8 mouse cellular contexts compared by ENCODE assay signal in the genomic region with DNA sequence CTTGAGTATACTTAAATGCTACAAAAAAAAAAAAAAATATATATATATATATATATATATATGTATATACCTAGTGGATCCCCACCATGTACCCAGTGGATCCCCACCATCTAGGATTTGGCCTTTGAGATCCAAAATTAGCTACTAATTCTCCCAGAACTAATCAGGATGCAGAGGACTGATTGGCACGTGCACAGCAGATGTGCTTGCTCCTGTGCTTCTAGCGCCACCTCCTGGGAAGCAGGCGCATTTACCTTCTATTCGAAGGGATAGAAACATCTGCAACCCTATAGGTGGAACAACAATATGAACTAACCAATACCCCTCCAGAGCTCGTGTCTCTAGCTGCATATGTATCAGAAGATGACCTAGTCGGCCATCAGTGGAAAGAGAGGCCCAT. TPM values are rescaled to one million over a fixed set of nuclear protein-coding genes. Genes with fewer than 3 reads are reported as not detected.
DNase-seq lines count a peak whose midpoint lies in the region; ATAC-seq and TF ChIP-seq lines count a peak whose summit lies in the region.

No protein-coding gene starts in this region.

- H3K36me3 ChIP-seq in embryonic facial prominence, embryonic 12.5 days: no peaks in the 10 kb centered on the region
- H3K36me3 ChIP-seq in heart, adult 2 months (ENCODE audit: control insufficient read depth, insufficient read depth, low read length): no peaks in the 10 kb centered on the region
- no peaks in the 10 kb centered on the region for H3K36me3 ChIP-seq in limb, embryonic 11.5 days (ENCODE audit: control insufficient read depth, insufficient read depth, low read length)
- no peaks in the 10 kb centered on the region for H3K36me3 ChIP-seq in midbrain, embryonic 14.5 days (ENCODE audit: control insufficient read depth, insufficient read depth, low read length)

- intact Hi-C loops in heart, adult 2 months (cut with DNase I): loop anchor here (1.0 to 5.0 kb wide), 4 partner anchors 53 to 318 kb away; a partner anchor contains a TSS

- no peaks in the 10 kb centered on the region for H3K4me1 ChIP-seq in embryonic facial prominence, embryonic 12.5 days
- no peaks in the 10 kb centered on the region for H3K4me1 ChIP-seq in heart, adult 2 months (ENCODE audit: control insufficient read depth, insufficient read depth, low read length)
- H3K4me1 ChIP-seq in limb, embryonic 11.5 days (ENCODE audit: control insufficient read depth, insufficient read depth, low read length): no peaks in the 10 kb centered on the region
- no peaks in the 10 kb centered on the region for H3K4me1 ChIP-seq in midbrain, embryonic 14.5 days (ENCODE audit: control insufficient read depth, insufficient read depth, low read length)

- TF ChIP-seq POLR2A in heart, adult 2 months (IDR thresholded peaks at IDR 0.05; ENCODE audit: insufficient read depth, low read depth, low read length): 0 out of 2 replicates have a peak, but pooled peaks have one; percentile 19

- peak; percentile 88 for DNase-seq in 3T3-L1 (ENCODE audit: low read depth, low spot score)
- DNase-seq in adrenal gland, postnatal 14 days: peak; percentile 85
- DNase-seq in heart, adult 2 months: peak; percentile 74 to 78
- peak; percentile 74 for DNase-seq in kidney, adult 18-20 months
- peak; percentile 78 for DNase-seq in limb, embryonic 11.5 days (ENCODE audit: low spot score)
- peak; percentile 89 for DNase-seq in midbrain, embryonic 14.5 days
- peak; percentile 29 to 62 for DNase-seq in spleen, adult 18-20 months

- 1% methylated on average over 6 of the region's 6 CpGs for WGBS in embryonic facial prominence, embryonic 12.5 days
- WGBS in heart, adult 2 months: under 1% methylated on average over 6 of the region's 6 CpGs
- 3% methylated on average over 6 of the region's 6 CpGs for WGBS in limb, embryonic 11.5 days
- 1% methylated on average over 6 of the region's 6 CpGs for WGBS in midbrain, embryonic 14.5 days

- ATAC-seq in embryonic facial prominence, embryonic 12.5 days (ENCODE audit: insufficient number of reproducible peaks, insufficient read depth, low FRiP score, low TSS enrichment): peak; percentile 53; the same call in 1 of the 2 replicates
- ATAC-seq in limb, embryonic 11.5 days (ENCODE audit: insufficient number of reproducible peaks, low FRiP score, low TSS enrichment, low read depth): peak; percentile 77
- peak; percentile 64; the same call in 1 of the 2 replicates for ATAC-seq in midbrain, embryonic 14.5 days (ENCODE audit: low FRiP score, low TSS enrichment)

- H3K4me2 ChIP-seq in embryonic facial prominence, embryonic 12.5 days (replicated peaks): no peak overlapping the region
- H3K4me2 ChIP-seq in limb, embryonic 11.5 days (ENCODE audit: low read depth, severe bottlenecking): no peak overlapping the region
- H3K4me2 ChIP-seq in midbrain, embryonic 14.5 days (ENCODE audit: low read length): no peak overlapping the region

- H3K4me3 ChIP-seq in embryonic facial prominence, embryonic 12.5 days: no peak overlapping the region
- H3K4me3 ChIP-seq in heart, adult 2 months: no peak overlapping the region
- H3K4me3 ChIP-seq in limb, embryonic 11.5 days (ENCODE audit: low read depth, low read length): no peak overlapping the region
- H3K4me3 ChIP-seq in midbrain, embryonic 14.5 days (replicated peaks; ENCODE audit: low read depth, low read length): no peak overlapping the region

- TF ChIP-seq CTCF in heart, adult 2 months (IDR thresholded peaks at IDR 0.05): peak; percentile 83

- H3K9ac ChIP-seq in embryonic facial prominence, embryonic 12.5 days: no peak overlapping the region
- no peak overlapping the region for H3K9ac ChIP-seq in heart, adult 2 months (ENCODE audit: low read depth, low read length)
- no peak overlapping the region for H3K9ac ChIP-seq in limb, embryonic 11.5 days (ENCODE audit: low read length)
- H3K9ac ChIP-seq in midbrain, embryonic 14.5 days (replicated peaks; ENCODE audit: low read length): no peak overlapping the region

- H3K27ac ChIP-seq in embryonic facial prominence, embryonic 12.5 days: no peak overlapping the region
- no peak overlapping the region for H3K27ac ChIP-seq in heart, adult 2 months
- no peak overlapping the region for H3K27ac ChIP-seq in limb, embryonic 11.5 days (replicated peaks; ENCODE audit: low read depth, low read length)
- H3K27ac ChIP-seq in midbrain, embryonic 14.5 days (replicated peaks; ENCODE audit: low read depth, low read length): no peak overlapping the region

- H3K79me2 ChIP-seq in heart, adult 2 months (replicated peaks; ENCODE audit: control insufficient read depth, insufficient read depth, low read length): no peaks in the 10 kb centered on the region

- peak; percentile 97 for TF ChIP-seq EP300 in heart, adult 2 months (IDR thresholded peaks at IDR 0.05; ENCODE audit: insufficient read depth, low read depth, low read length)

- no peaks in the 10 kb centered on the region for H3K27me3 ChIP-seq in embryonic facial prominence, embryonic 12.5 days
- H3K27me3 ChIP-seq in heart, adult 2 months (ENCODE audit: control insufficient read depth, insufficient read depth, low read length): no peaks in the 10 kb centered on the region
- no peaks in the 10 kb centered on the region for H3K27me3 ChIP-seq in limb, embryonic 11.5 days (ENCODE audit: control insufficient read depth, insufficient read depth, low read length)
- no peaks in the 10 kb centered on the region for H3K27me3 ChIP-seq in midbrain, embryonic 14.5 days (ENCODE audit: control insufficient read depth, insufficient read depth, low read length)

- H3K9me3 ChIP-seq in embryonic facial prominence, embryonic 12.5 days: no peaks in the 10 kb centered on the region
- H3K9me3 ChIP-seq in limb, embryonic 11.5 days (ENCODE audit: control insufficient read depth, low read length): no peaks in the 10 kb centered on the region
- no peaks in the 10 kb centered on the region for H3K9me3 ChIP-seq in midbrain, embryonic 14.5 days (ENCODE audit: control insufficient read depth, low read length)

RNA-seq across cellular contexts. Expression of a gene that starts 27.1 kb away (rescaled TPM):
- 123 and 131 TPM in 2 replicates for total RNA-seq in adrenal gland, postnatal 14 days (2021)
- 723 and 760 TPM in 2 replicates for polyA plus RNA-seq in embryonic facial prominence, embryonic 12.5 days (2016; fragmentation: Nextera tagmentation; extraction: Ambion mirVana)
- 10 to 100 TPM; 38.5 to 44.5 TPM for total RNA-seq in heart, adult 2 months (2021)
- 27.4 and 49.5 TPM in 2 replicates for polyA plus RNA-seq in heart, adult 2 months (2012; rRNA removed)
- 939 and 946 TPM in 2 replicates for polyA plus RNA-seq in limb, embryonic 11.5 days (2014; fragmentation: Nextera tagmentation; extraction: Ambion mirVana)
- 459 and 531 TPM in 2 replicates for polyA plus RNA-seq in midbrain, embryonic 14.5 days (2014; fragmentation: Nextera tagmentation; extraction: Ambion mirVana)

RNA-seq across cellular contexts. Expression of a gene that starts 27.3 kb away (rescaled TPM):
- total RNA-seq in adrenal gland, postnatal 14 days (2021): 0.15 TPM in 1 of 2 replicates, not detected in the other
- polyA plus RNA-seq in embryonic facial prominence, embryonic 12.5 days (2016; fragmentation: Nextera tagmentation; extraction: Ambion mirVana): 0.10 TPM in 2 replicates
- total RNA-seq in heart, adult 2 months (2021): under 1 TPM in 1 of 2 experiments, not detected in 1; 0.10 TPM
- 0.18 TPM in 2 replicates for polyA plus RNA-seq in heart, adult 2 months (2012; rRNA removed)
- 0.19 and 0.21 TPM in 2 replicates for polyA plus RNA-seq in limb, embryonic 11.5 days (2014; fragmentation: Nextera tagmentation; extraction: Ambion mirVana)
- 0.11 TPM in 1 of 2 replicates, not detected in the other for polyA plus RNA-seq in midbrain, embryonic 14.5 days (2014; fragmentation: Nextera tagmentation; extraction: Ambion mirVana)

RNA-seq across cellular contexts. Expression of a gene that starts 44.3 kb away (rescaled TPM):
- total RNA-seq in adrenal gland, postnatal 14 days (2021): 8.7 and 9.3 TPM in 2 replicates
- 33.7 and 34.7 TPM in 2 replicates for polyA plus RNA-seq in embryonic facial prominence, embryonic 12.5 days (2016; fragmentation: Nextera tagmentation; extraction: Ambion mirVana)
- 1 to 10 TPM; 3.6 to 4.4 TPM for total RNA-seq in heart, adult 2 months (2021)
- polyA plus RNA-seq in heart, adult 2 months (2012; rRNA removed): 2.3 and 4.9 TPM in 2 replicates
- 47.4 and 50.9 TPM in 2 replicates for polyA plus RNA-seq in limb, embryonic 11.5 days (2014; fragmentation: Nextera tagmentation; extraction: Ambion mirVana)
- 19.4 and 20.8 TPM in 2 replicates for polyA plus RNA-seq in midbrain, embryonic 14.5 days (2014; fragmentation: Nextera tagmentation; extraction: Ambion mirVana)

RNA-seq across cellular contexts. Expression of a gene that starts 52.7 kb away (rescaled TPM):
- total RNA-seq in adrenal gland, postnatal 14 days (2021): 21.6 and 27.1 TPM in 2 replicates
- polyA plus RNA-seq in embryonic facial prominence, embryonic 12.5 days (2016; fragmentation: Nextera tagmentation; extraction: Ambion mirVana): 19.0 and 23.3 TPM in 2 replicates
- 10 to 100 TPM; 17.9 to 19.8 TPM for total RNA-seq in heart, adult 2 months (2021)
- polyA plus RNA-seq in heart, adult 2 months (2012; rRNA removed): 19.6 and 44.5 TPM in 2 replicates
- polyA plus RNA-seq in limb, embryonic 11.5 days (2014; fragmentation: Nextera tagmentation; extraction: Ambion mirVana): 13.9 and 14.7 TPM in 2 replicates
- 0.63 and 1.6 TPM in 2 replicates for polyA plus RNA-seq in midbrain, embryonic 14.5 days (2014; fragmentation: Nextera tagmentation; extraction: Ambion mirVana)
